Mouse (Mus musculus) midbrain, embryonic 11.5 days (tissue): Measurements from ENCODE around the gene Adamts12. TPM values are rescaled to one million over a fixed set of nuclear protein-coding genes. Genes with fewer than 3 reads are reported as not detected.

Source experiments
- ATAC-seq: fragments of 200-750 bp; cut with Nextera tagmentation; 2 replicates; pipeline ENCODE4 v1.8.0; 2017; ENCODE audit warnings: moderate TSS enrichment, moderate library complexity; ENCODE audit not compliant: low FRiP score
- DNase-seq: peaks from one replicate; pipeline ENCODE4 v3.0.0; 2015; ENCODE audit warnings: low spot score; ENCODE audit errors: missing footprints
- H3K27ac ChIP-seq: fragments of 300-500 bp; sonication (generic); 2 replicates; pipeline ENCODE4 v1.5.1; 2014; ENCODE audit warnings: low read depth, low read length
- H3K27me3 ChIP-seq: fragments of 300-500 bp; sonication (generic); 2 replicates; pipeline ENCODE4 v1.6.1; 2014; ENCODE audit warnings: mild to moderate bottlenecking, low read length, moderate library complexity, mixed read lengths; ENCODE audit not compliant: control insufficient read depth, insufficient read depth
- H3K36me3 ChIP-seq: fragments of 300-500 bp; sonication (generic); 2 replicates; pipeline ENCODE4 v1.6.1; 2014; ENCODE audit warnings: mild to moderate bottlenecking, low read length, moderate library complexity, mixed read lengths; ENCODE audit not compliant: control insufficient read depth, insufficient read depth
- H3K4me1 ChIP-seq: fragments of 300-500 bp; sonication (generic); 2 replicates; pipeline ENCODE4 v1.6.1; 2014; ENCODE audit warnings: low read length; ENCODE audit not compliant: control insufficient read depth, insufficient read depth
- H3K4me2 ChIP-seq: fragments of 300-500 bp; sonication (generic); 2 replicates; pipeline ENCODE4 v1.6.1; 2014; ENCODE audit warnings: mild to moderate bottlenecking, moderate library complexity
- H3K4me3 ChIP-seq: fragments of 300-500 bp; sonication (generic); 2 replicates; pipeline ENCODE4 v1.5.1; 2014; ENCODE audit warnings: low read depth, low read length
- H3K9ac ChIP-seq: fragments of 300-500 bp; sonication (generic); 2 replicates; pipeline ENCODE4 v1.6.1; 2014; ENCODE audit warnings: low read length
- H3K9me3 ChIP-seq: fragments of 300-500 bp; sonication (generic); 2 replicates; pipeline ENCODE4 v1.6.1; 2016; ENCODE audit warnings: low read length; ENCODE audit not compliant: control insufficient read depth
- WGBS: fragments of 180-500 bp; shearing (Covaris S2); extraction: QIAGEN DNeasy Blood & Tissue Kit; methylation state at CpG from one replicate; pipeline ENCODE4 v1.1.7; 2014; 5-methylcytosine and 5-hydroxymethylcytosine counted together
- polyA plus RNA-seq: library from polyadenylated mRNA; unstranded; fragments of >200 nt; fragmentation: Nextera tagmentation; extraction: Ambion mirVana; gene quantifications from 2 replicates; pipeline ENCODE4 v1.2.1, GENCODE M21; 2014

Gene Adamts12
- polyA plus RNA-seq, 1 experiment from 2014 or later = 2.9 TPM

DNA sequence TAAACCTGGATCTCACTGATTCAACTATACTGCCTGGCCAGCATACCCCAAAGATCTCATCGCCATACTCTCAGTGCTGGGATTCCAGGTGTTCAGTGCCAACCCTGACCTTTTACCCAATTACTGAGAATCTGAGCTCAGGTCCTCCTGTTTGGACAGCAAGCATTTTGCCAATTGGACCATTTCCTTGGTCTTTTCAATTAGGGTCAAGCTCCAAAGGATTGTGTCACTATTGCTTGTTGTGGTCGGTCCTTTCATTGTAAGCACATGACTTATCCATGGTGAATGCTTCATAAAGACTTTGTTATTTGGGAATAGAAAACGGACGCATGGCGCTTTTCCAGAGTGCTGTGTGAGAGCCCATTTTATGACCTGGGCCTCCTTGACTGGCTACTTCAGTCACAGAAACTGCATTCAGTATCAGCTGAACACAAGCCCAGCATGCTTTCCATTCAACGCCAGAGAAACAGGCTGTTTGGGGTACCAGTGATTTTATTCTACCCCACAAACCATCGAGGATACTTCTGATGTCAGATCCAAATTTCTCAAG, 133.7 kb downstream of the Adamts12 start:
- no peak for DNase-seq
- no peak overlapping the region for H3K4me2 ChIP-seq
- H3K9me3 ChIP-seq = no peaks in the 10 kb centered on the region
- no peak overlapping the region for H3K4me3 ChIP-seq
- H3K36me3 ChIP-seq = no peaks in the 10 kb centered on the region
- no peak for ATAC-seq
- no peak overlapping the region for H3K27ac ChIP-seq
- WGBS = 89% methylated on average over 7 of the region's 7 CpGs
- no peaks in the 10 kb centered on the region for H3K4me1 ChIP-seq
- no peak overlapping the region for H3K9ac ChIP-seq
- no peaks in the 10 kb centered on the region for H3K27me3 ChIP-seq

DNA sequence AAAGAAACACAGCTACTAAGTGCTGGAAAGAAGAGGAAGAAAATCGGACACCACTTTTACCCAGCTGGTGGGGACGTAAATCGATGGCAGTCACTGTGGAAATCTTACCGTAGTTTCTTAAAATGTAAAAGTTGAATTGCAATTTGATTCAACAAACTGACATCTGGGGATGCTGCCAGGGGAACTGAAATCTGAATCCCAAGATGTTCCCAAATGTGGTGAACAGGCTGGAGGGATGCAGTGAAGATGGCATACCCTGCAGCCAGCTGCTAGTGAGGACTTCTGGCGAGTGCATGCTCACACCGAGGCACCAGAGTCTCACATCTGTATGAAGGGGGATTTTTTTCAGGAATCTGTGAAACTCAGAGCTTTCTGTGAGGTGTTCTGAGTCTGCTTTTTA, 138.5 kb downstream of the Adamts12 start:
- Histone ChIP-seq H3K4me1 (no peaks in the 10 kb centered on the region), H3K9ac (no peak overlapping the region), H3K36me3 (no peaks in the 10 kb centered on the region), H3K9me3 (no peaks in the 10 kb centered on the region), H3K4me3 (no peak overlapping the region), H3K27me3 (no peaks in the 10 kb centered on the region), H3K4me2 (no peak overlapping the region), H3K27ac (no peak overlapping the region)
- WGBS = 83% methylated on average over 6 of the region's 6 CpGs
- ATAC-seq = no peak
- no peak for DNase-seq

DNA sequence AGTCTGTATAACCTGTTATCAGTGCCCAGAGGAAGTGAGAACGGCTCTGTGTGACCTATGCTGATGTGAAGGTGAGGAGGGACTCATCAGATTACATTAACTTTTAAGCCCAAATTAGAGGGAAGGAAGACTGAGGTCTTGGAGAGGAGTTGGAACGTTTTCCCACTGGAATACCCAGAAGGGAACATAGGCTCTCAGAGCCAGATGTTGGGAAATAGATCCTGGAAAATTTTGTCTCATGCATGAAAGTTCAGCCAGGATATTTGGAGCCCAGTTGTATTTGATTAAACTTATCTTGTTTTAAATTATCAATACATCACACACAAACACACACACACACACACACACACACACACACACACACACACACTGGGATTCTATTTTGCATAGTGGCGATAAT, 140.3 kb downstream of the Adamts12 start:
- H3K27ac ChIP-seq = no peak overlapping the region
- no peaks in the 10 kb centered on the region for H3K4me1 ChIP-seq
- no peak overlapping the region for H3K4me2 ChIP-seq
- 88% methylated on average over 3 of the region's 3 CpGs for WGBS
- no peaks in the 10 kb centered on the region for H3K27me3 ChIP-seq
- H3K36me3 ChIP-seq = no peaks in the 10 kb centered on the region
- no peak overlapping the region for H3K4me3 ChIP-seq
- no peak overlapping the region for H3K9ac ChIP-seq
- no peaks in the 10 kb centered on the region for H3K9me3 ChIP-seq
- no peak for ATAC-seq
- DNase-seq = no peak

DNA sequence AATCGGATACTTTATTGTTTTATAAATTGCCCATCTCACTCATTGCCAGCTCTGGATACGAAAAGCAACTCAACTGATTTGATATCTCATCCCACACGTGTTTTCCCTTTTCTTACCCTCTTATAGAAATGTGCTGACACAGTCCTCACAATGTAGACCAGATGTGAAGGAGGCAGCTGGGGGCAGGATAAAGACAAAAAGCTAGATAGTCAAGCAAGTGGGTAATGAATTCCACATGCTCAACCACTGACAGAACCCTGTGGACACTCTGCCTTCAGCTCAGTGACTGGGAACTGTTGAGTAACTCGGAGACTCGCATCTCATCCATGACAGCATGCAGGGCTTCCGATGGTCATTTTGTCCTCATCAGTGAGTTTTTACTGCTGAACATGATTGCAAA, 146.4 kb downstream of the Adamts12 start:
- no peak for DNase-seq
- H3K27me3 ChIP-seq = no peaks in the 10 kb centered on the region
- no peaks in the 10 kb centered on the region for H3K9me3 ChIP-seq
- H3K4me1 ChIP-seq = no peaks in the 10 kb centered on the region
- no peak overlapping the region for H3K27ac ChIP-seq
- no peaks in the 10 kb centered on the region for H3K36me3 ChIP-seq
- ATAC-seq = no peak
- no peak overlapping the region for H3K9ac ChIP-seq
- no peak overlapping the region for H3K4me2 ChIP-seq
- H3K4me3 ChIP-seq = no peak overlapping the region
- WGBS = 84% methylated on average over 6 of the region's 6 CpGs

DNA sequence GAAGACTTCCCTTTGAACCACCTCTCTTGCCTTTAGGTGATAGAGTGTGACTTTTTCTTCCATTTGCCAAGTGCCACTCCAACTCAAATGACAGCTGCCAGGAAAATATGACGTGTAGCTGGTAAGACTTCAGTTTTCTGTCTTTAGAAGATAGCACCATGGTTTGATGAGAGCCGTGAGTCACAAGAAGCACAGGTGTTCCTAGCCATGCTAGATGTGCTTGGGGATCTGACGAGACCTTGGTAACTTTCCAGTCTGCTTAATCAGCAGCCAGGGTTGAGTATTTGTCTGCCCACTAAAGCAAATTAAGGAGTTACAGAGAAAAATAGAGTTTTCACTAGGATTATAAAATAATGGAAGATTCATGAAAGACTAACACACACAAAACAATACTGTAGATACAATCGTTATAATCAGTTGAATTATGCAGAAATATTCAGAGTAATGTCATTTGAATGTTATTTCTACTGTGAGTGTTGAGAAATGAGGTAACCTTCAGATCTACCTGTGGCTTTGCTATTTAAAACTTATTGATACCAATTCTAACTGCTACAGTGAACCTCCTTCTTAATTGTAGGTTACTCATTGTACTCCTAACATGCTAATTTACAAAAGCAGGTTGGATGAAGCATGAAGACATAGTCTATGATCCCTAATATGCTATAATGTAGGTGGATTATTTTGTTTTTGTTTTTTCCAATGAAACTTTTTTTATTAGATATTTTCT, 169.5 kb downstream of the Adamts12 start:
- Histone ChIP-seq H3K27ac (no peak overlapping the region), H3K4me2 (no peak overlapping the region), H3K4me3 (no peak overlapping the region), H3K4me1 (no peaks in the 10 kb centered on the region), H3K27me3 (no peaks in the 10 kb centered on the region), H3K36me3 (no peaks in the 10 kb centered on the region), H3K9ac (no peak overlapping the region), H3K9me3 (no peaks in the 10 kb centered on the region)
- ATAC-seq (no peak), DNase-seq (no peak)
- WGBS = 85% methylated on average over 4 of the region's 4 CpGs

DNA sequence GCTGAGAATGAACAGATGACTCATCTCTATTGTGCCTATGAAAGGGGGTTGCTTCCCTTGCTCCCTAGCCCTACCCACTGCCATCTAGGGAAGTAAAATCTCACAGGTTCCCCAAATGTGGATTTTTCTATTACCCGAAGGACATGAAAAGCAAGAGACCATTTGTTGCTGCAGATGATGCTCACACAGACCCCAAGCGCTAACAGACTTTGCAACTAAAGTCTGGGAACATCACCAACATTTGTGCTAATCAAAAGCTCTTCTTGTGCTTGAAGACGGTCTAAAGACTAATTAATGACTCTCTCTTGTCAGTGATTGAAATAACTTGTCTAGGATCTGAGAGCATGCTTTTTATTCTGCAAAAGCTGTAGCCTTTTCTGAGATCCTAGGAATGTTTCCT, 175.8 kb downstream of the Adamts12 start:
- DNase-seq (no peak), ATAC-seq (no peak)
- Histone ChIP-seq H3K4me1 (no peaks in the 10 kb centered on the region), H3K4me3 (no peak overlapping the region), H3K27me3 (no peaks in the 10 kb centered on the region), H3K9me3 (no peaks in the 10 kb centered on the region), H3K4me2 (no peak overlapping the region), H3K9ac (no peak overlapping the region), H3K36me3 (no peaks in the 10 kb centered on the region), H3K27ac (no peak overlapping the region)
- 97% methylated on average over 3 of the region's 3 CpGs for WGBS

DNA sequence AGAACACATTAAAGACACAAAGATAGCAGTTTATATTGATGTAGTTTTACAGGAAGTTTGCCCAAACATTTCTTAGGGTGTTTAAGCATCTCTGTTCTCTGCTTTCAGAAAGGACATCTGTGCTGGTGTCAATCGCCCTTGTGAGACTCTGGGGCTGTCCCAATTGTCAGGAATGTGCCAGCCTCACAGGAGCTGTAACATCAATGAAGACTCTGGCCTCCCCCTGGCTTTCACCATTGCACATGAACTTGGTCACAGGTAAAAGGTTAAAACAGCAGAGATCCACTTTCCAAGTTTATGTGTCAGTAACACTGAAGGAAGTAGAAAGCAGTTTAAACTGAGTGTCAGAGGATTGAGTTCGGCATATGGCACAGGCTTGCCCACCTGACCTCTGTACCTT, 176.7 kb downstream of the Adamts12 start:
- no peak overlapping the region for H3K4me2 ChIP-seq
- H3K9ac ChIP-seq = no peak overlapping the region
- WGBS = 83% methylated on average over 2 of the region's 2 CpGs
- no peaks in the 10 kb centered on the region for H3K36me3 ChIP-seq
- H3K4me3 ChIP-seq = no peak overlapping the region
- DNase-seq (no peak), ATAC-seq (no peak)
- H3K4me1 ChIP-seq = no peaks in the 10 kb centered on the region
- H3K27ac ChIP-seq = no peak overlapping the region
- no peaks in the 10 kb centered on the region for H3K9me3 ChIP-seq
- H3K27me3 ChIP-seq = no peaks in the 10 kb centered on the region

DNA sequence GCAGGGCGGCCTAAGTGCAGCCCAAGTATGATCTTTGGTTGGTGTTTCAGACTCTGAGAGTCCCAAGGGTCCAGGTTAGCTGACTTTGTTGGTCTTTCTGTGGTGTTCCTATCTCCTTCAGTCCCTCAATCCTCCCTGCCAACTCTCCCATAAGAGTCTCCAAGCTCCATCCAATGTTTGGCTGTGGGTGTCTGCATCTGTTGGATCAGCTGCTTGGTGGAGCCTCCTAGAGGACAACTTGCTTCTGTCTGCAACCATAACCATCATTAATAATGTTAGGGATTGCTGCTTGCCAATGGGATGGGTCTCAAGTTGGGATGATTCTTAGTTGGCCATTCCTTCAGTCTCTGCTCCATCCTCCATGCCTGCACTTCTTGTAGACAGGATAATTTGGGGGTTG, 181.8 kb downstream of the Adamts12 start:
- no peak overlapping the region for H3K4me3 ChIP-seq
- H3K27ac ChIP-seq = no peak overlapping the region
- H3K27me3 ChIP-seq = no peaks in the 10 kb centered on the region
- H3K9ac ChIP-seq = no peak overlapping the region
- DNase-seq (no peak), ATAC-seq (no peak)
- no peaks in the 10 kb centered on the region for H3K4me1 ChIP-seq
- H3K4me2 ChIP-seq = no peak overlapping the region
- H3K9me3 ChIP-seq = no peaks in the 10 kb centered on the region
- no peaks in the 10 kb centered on the region for H3K36me3 ChIP-seq
- 100% methylated on average over 1 of the region's 1 CpGs for WGBS

DNA sequence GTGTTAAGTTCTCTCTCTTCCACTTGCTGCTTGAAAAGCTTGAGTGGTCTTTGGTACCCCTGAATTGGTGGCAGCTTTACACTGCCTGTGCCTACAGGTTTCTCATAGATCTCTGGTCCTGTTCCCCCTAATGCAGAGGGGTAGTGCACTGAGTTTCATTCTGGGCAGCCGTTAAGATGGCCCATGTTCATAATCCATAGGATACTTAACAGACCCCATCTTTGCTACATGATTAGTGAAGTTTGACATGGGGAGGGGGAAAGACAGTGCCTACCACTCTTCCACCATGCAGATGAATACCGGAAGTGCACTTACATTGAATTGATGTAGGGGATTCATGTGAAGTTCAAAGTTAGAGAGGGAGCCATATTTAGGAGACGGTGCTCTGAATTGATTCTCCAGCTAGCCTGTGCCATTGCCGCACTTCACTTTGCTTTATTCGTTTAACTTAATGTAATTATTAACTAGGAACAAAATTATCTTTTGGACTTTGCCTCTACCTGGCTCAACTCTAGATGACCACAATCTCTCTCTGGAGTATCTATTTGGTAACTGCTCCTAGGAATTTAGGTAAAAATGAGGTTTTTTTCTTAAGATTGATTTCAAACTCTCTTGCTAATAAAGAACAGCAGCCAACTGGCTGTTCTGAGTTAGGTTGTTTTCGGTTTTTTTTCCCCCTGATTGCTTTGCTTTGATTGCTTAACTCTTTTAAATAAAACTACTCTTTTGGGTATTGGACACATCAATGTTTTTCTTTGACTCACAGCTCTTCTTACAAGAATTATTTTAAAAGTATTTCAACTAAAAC, 214.9 kb downstream of the Adamts12 start:
- WGBS = 94% methylated on average over 6 of the region's 6 CpGs
- no peak for ATAC-seq

More for the DNA sequence above, 214.9 kb downstream of the Adamts12 start:
- Histone ChIP-seq H3K4me1 (no peaks in the 10 kb centered on the region), H3K9me3 (no peaks in the 10 kb centered on the region), H3K36me3 (no peaks in the 10 kb centered on the region), H3K27me3 (no peaks in the 10 kb centered on the region), H3K9ac (no peak overlapping the region), H3K4me2 (no peak overlapping the region), H3K4me3 (no peak overlapping the region), H3K27ac (no peak overlapping the region)
- no peak for DNase-seq
